Mouse (Mus musculus) hindbrain, postnatal 0 days (tissue): Measurements from ENCODE around the gene Gm49450. TPM values are rescaled to one million over a fixed set of nuclear protein-coding genes. Genes with fewer than 3 reads are reported as not detected.

Experiments used
- ATAC-seq: fragments of 200-750 bp; cut with Nextera tagmentation; 2 replicates; pipeline ENCODE4 v1.8.0; 2017; ENCODE audit warnings: mild to moderate bottlenecking, moderate TSS enrichment, moderate library complexity
- DNase-seq: peaks from one replicate; pipeline ENCODE4 v3.0.0-alpha.2; 2015; ENCODE audit warnings: low spot score
- H3K27ac ChIP-seq: fragments of 300-500 bp; sonication (generic); 2 replicates; pipeline ENCODE4 v1.5.1; 2014; ENCODE audit warnings: mild to moderate bottlenecking
- H3K27me3 ChIP-seq: fragments of 300-500 bp; sonication (generic); 2 replicates; pipeline ENCODE4 v1.6.1; 2014; ENCODE audit warnings: low read length, mixed read lengths; ENCODE audit not compliant: insufficient read depth
- H3K36me3 ChIP-seq: fragments of 300-500 bp; sonication (generic); 2 replicates; pipeline ENCODE4 v1.6.1; 2014; ENCODE audit warnings: low read length, mixed read lengths; ENCODE audit not compliant: insufficient read depth
- H3K4me1 ChIP-seq: fragments of 300-500 bp; sonication (generic); 2 replicates; pipeline ENCODE4 v1.6.1; 2014; ENCODE audit warnings: antibody characterized with exemption, low read length, mixed read lengths; ENCODE audit not compliant: insufficient read depth
- H3K4me2 ChIP-seq: fragments of 300-500 bp; sonication (generic); 2 replicates; pipeline ENCODE4 v1.6.1; 2014; ENCODE audit warnings: low read depth, mild to moderate bottlenecking, low read length, moderate library complexity, mixed read lengths
- H3K4me3 ChIP-seq: fragments of 300-500 bp; sonication (generic); 2 replicates; pipeline ENCODE4 v1.5.1; 2014; ENCODE audit warnings: low read length
- H3K9ac ChIP-seq: fragments of 300-500 bp; sonication (generic); replicated peaks from 2 replicates; pipeline ENCODE4 v1.6.1; 2014; ENCODE audit warnings: mild to moderate bottlenecking, low read length, moderate library complexity, mixed read lengths
- H3K9me3 ChIP-seq: fragments of 300-500 bp; sonication (generic); 2 replicates; pipeline ENCODE4 v1.6.1; 2016; ENCODE audit warnings: low read length, mixed read lengths
- CTCF ChIP-seq: IDR thresholded peaks from 2 replicates; pipeline ENCODE4 v1.5.1; 2016; ENCODE audit warnings: antibody characterized with exemption, control low read depth, low read depth
- WGBS: fragments of 180-500 bp; shearing (Covaris S2); extraction: QIAGEN DNeasy Blood & Tissue Kit; methylation state at CpG from one replicate; pipeline ENCODE4 v1.1.7; 2014; 5-methylcytosine and 5-hydroxymethylcytosine counted together
- polyA plus RNA-seq: library from polyadenylated mRNA; unstranded; fragments of >200 nt; fragmentation: Nextera tagmentation; extraction: Ambion mirVana; gene quantifications from 2 replicates; pipeline ENCODE4 v1.2.1, GENCODE M21; 2015
- total RNA-seq: library from RNA; depleted of rRNA; stranded (reverse); fragments of >200 nt; gene quantifications from 2 replicates; pipeline ENCODE4 v1.2.3, GENCODE M21; 2014

Gene Gm49450
- total and polyA plus RNA-seq, 2 experiments from 2014 or later = 1,767 TPM; not detected in 1

DNA sequence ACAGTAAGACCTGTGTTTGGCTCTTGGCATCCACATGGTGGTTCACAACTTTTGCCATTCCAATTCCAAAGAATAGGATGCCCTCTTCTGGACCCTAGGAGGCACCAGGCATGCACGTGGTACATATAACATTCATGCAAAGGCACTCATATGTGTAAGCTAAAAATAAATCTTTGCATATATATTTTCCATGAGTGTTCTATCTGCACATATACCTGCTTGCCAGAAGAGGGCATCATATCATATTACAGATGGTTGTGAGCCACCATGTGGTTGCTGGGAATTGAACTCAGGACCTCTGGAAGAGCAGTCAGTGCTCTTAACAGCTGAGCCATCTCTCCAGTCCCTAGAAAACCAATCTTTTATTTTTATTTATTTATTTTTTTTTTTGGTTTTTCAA, 51.8 kb downstream of the Gm49450 start:
- no peak for DNase-seq
- Histone ChIP-seq H3K4me1 (peaks cover 8% of the 10 kb centered on the region), H3K9me3 (no peaks in the 10 kb centered on the region), H3K4me3 (no peak overlapping the region), H3K27ac (no peak overlapping the region), H3K4me2 (no peak overlapping the region), H3K27me3 (peaks cover 29% of the 10 kb centered on the region), H3K36me3 (0 out of 2 replicates have a peak, but pooled peaks cover 10% of the 10 kb centered on the region), H3K9ac (no peak overlapping the region)
- no peak for ATAC-seq
- 0 out of 2 replicates have a peak, but pooled peaks have one; percentile 9 for TF ChIP-seq CTCF
- 54% methylated on average over 1 of the region's 1 CpGs for WGBS

DNA sequence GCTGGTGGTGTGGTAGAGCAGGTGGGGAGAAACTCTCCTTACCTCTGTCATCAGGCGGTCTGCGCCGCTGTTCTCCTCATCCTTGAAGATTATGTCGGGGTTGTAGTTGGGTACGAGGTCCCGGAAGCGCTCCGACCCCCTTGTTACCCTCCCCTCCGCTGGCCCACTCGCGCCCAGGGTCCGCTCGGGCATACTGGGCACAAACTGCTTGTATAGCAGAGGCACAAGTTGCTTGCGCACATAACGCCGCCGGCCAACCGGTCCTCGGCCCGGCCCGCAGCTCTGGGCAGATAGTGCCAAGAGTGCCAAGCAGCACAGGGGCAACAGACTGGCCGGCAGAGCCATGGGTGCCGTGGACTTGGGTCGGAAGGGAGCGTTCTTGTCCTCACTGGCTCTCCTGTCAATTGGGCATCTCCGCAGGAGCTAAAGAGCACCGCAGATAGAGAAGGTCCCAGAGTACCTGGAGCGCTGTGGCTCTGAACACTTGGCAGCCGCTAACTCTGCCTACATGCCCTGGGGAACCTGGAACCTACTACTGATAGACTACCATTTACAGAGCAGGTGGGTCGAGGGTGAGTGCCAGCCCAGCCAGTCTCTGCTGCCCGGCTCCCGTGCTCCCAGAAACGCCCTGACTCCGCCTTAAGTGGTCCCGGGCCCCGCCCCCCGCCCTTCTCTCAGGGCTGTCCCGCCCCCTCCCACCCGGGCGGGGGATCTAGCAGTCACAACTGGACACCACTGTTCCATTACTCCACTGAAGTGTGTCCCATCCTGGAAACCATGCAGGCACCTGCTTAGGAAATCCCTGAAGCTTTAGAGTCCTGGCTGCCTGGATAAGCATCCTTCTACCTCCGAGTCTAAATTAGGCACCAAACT, 55.2 kb downstream of the Gm49450 start, which contains the start of gene Dhh:
TSS of gene Dhh (minus strand) at position 613 of the 873 bp plus-strand sequence.
- H3K27ac ChIP-seq = no peak within 1 kb of the TSS
- DNase-seq (peak; percentile 18), ATAC-seq (no peak)
- H3K4me2 ChIP-seq = peak within 1 kb of the TSS; percentile 48
- H3K9ac ChIP-seq = no peak within 1 kb of the TSS; the same call in 1 of the 2 replicates
- no peak for TF ChIP-seq CTCF
- H3K27me3 ChIP-seq = peaks cover 60% of the 10 kb centered on the region
- under 1% methylated on average over 41 of the region's 41 CpGs for WGBS
- peaks cover 29% of the 10 kb centered on the region for H3K4me1 ChIP-seq
- peak within 1 kb of the TSS; percentile 20 for H3K4me3 ChIP-seq
- H3K36me3 ChIP-seq = no peaks in the 10 kb centered on the region
- H3K9me3 ChIP-seq = no peaks in the 10 kb centered on the region

DNA sequence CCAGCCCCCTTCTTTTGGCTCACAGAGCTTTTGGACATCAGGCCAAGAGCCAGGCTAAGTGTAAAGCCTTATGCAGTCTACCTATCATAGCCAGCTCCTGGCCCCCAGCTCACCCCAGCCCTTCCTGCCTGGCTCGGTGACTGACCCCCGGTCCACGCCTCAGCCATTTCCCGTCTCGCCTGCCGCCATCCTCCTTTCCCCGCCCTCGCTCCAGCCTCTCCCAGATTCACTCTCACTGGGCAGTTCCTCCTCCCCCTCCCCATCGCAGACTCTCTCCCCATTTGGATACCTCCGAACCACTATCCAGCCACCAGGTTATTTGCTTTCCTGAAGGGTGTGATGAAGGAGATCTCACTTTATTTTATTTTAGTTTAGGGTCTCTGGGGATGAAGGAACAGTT, 55.9 kb downstream of the Gm49450 start:
- DNase-seq = no peak
- ATAC-seq = no peak
- Histone ChIP-seq H3K27ac (no peak overlapping the region), H3K27me3 (peaks cover 62% of the 10 kb centered on the region), H3K9me3 (no peaks in the 10 kb centered on the region), H3K4me1 (peaks cover 29% of the 10 kb centered on the region), H3K4me2 (peak overlapping the region; percentile 48), H3K36me3 (no peaks in the 10 kb centered on the region), H3K9ac (no peak overlapping the region), H3K4me3 (peak overlapping the region; percentile 20)
- no peak for TF ChIP-seq CTCF
- WGBS = 6% methylated on average over 10 of the region's 10 CpGs

DNA sequence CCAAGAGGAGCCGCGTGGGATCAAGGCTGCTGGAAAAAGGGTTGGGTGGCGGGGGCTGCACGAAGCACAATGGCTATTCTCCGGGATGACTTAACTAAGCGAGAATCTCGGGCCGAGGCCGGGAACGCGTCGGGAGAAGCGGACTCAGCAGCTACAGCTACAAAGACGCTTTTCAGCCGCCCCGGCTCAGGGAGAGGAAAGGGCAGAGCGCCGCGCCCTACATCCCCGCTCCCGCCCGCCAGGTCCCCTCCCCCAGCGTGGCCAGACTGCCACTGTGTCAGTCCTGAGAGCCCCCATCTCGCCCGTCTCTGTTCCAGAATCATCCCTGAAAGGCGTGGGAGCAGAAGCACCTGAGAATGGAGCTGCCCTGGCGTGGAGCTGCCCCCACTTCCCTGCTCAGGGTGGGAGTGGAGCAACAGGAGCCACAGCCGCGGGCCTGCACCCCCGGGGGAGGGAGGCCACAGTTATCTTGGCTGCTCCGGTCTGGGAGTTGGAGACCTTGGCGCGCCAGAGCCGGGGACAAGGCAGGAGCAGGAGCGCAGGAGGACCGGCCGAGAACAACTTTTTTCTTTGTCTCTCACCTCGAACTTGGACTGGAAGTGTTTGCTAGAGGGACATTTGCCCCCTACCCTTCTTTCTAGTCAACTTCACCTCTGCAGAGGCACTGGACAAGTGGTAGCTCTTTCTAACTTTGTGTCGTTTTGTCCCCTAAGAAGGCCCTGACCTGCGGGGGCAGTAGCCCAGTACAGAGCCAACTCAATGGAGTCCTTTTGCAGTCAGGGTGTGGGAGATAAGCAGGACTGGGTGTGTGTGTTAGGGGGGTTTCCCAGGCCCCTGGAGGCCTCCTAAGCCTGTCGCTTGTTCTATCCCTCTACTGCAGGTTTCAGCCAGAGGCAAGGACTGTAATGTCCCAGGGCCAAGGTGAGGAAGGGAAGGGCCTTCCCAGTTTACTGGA, 57.4 kb downstream of the Gm49450 start:
- TF ChIP-seq CTCF = no peak
- ATAC-seq (no peak), DNase-seq (peak; percentile 44)
- Histone ChIP-seq H3K27me3 (peaks cover 62% of the 10 kb centered on the region), H3K9ac (0 out of 2 replicates have a peak overlapping the region, but pooled peaks have one; percentile 10), H3K9me3 (no peaks in the 10 kb centered on the region), H3K4me1 (peaks cover 29% of the 10 kb centered on the region), H3K36me3 (no peaks in the 10 kb centered on the region), H3K4me3 (peak overlapping the region; percentile 48), H3K4me2 (peak overlapping the region; percentile 48), H3K27ac (no peak overlapping the region)
- WGBS = 5% methylated on average over 41 of the region's 41 CpGs

DNA sequence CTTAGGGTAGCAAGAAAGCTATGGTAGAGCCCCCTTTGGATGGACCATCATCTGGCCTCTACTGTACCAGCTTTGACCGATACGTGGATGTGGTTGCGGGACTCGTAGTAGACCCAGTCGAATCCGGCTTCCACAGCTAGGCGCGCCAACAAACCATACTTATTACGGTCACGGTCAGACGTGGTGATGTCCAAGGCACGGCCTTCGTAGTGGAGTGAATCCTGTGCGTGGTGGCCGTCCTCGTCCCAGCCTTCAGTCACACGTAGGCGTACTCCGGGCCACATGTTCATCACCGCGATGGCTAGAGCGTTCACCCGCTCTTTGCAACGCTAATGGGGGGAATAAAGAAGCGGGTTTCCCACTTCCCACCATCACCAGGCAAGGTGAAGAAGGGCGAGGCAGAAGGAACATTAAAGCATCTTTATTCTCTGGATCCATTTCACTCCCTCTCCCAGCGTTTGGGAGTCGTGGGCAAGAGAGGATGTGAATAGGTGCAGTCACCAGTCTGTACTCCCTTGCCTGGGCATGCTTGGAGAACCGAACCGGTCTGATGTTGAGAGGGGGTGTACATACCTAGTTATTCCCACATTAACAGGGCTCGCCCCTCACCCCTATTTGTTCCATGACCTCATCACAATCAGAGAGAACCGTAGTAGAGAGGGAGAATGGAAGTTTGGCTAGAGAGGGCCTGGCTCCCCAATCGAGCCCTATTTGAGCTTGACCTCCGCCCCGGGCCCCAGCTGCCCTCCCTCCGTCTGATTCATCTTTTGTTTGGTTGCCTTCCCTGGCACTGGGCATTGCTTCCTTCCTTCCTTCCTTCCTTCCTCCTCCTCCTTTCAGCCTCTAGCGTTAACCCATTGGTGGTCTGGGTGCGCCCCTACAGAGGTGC, 58.4 kb downstream of the Gm49450 start:
- 6% methylated on average over 38 of the region's 38 CpGs for WGBS
- H3K4me2 ChIP-seq = peak overlapping the region; percentile 93
- ATAC-seq (no peak), DNase-seq (no peak)
- H3K4me1 ChIP-seq = peaks cover 29% of the 10 kb centered on the region
- no peak for TF ChIP-seq CTCF
- peaks cover 62% of the 10 kb centered on the region for H3K27me3 ChIP-seq
- no peaks in the 10 kb centered on the region for H3K9me3 ChIP-seq
- no peak overlapping the region for H3K27ac ChIP-seq
- H3K4me3 ChIP-seq = peak overlapping the region; percentile 48
- 0 out of 2 replicates have a peak overlapping the region, but pooled peaks have one; percentile 10 for H3K9ac ChIP-seq
- H3K36me3 ChIP-seq = no peaks in the 10 kb centered on the region
